Mouse (Mus musculus): ENCODE data around the gene Ankrd45.
"Not testable (repeated sequence)": the region's sequence is repeated elsewhere in the genome, so short reads cannot be mapped to it uniquely, and the experiment has no call there.

The Ankrd45 gene

GRCm38 (mm10) chr1:161190253-161190910 lies 47.9 kb downstream of the Ankrd45 start:
- DNase-seq, result no peak

GRCm38 (mm10) chr1:161195541-161196351 lies 53.3 kb downstream of the Ankrd45 start:
- DNase-seq, result peak; percentile 54

GRCm38 (mm10) chr1:161196364-161196763 lies 53.9 kb downstream of the Ankrd45 start:
- DNase-seq, result not testable (repeated sequence)

- no peak for DNase-seq
These were observed 57.4 kb downstream of the Ankrd45 start for GRCm38 (mm10) chr1:161199856-161200255.

- DNase-seq, result no peak
These were observed 72.0 kb downstream of the Ankrd45 start for GRCm38 (mm10) chr1:161214465-161214864.

- no peak for DNase-seq
These were observed 77.3 kb downstream of the Ankrd45 start for GRCm38 (mm10) chr1:161219816-161220215.

All from right cerebral cortex, postnatal 25 days (tissue).